Mouse (Mus musculus): Measurements from ENCODE around the gene Bmpr1a.

GRCm38 (mm10) chr14:34505309-34505708 is 2.2 kb upstream of the Bmpr1a start:
- no peak for TF ChIP-seq CTCF (IDR thresholded peaks at IDR 0.05; ENCODE audit: low read depth)
- no peak for TF ChIP-seq EP300 (IDR thresholded peaks at IDR 0.05; ENCODE audit: low read depth)
